Mouse (Mus musculus): ENCODE results near the gene Nr1d1.

- TF ChIP-seq POLR2A (IDR thresholded peaks at IDR 0.05; ENCODE audit: insufficient read depth, low read length) (no peak), CTCF (IDR thresholded peaks at IDR 0.05; ENCODE audit: low read depth, low read length) (no peak)
These were observed 2.8 kb upstream of the Nr1d1 start for GRCm38 (mm10) chr11:98777888-98778287.
